Mouse (Mus musculus) forebrain, postnatal 0 days (tissue): ENCODE results near the gene Otx2. TPM values are rescaled to one million over a fixed set of nuclear protein-coding genes. Genes with fewer than 3 reads are reported as not detected.

Experiments used
- ATAC-seq: fragments of 200-750 bp; cut with Nextera tagmentation; 2 replicates; pipeline ENCODE4 v1.8.0; 2017; ENCODE audit warnings: mild to moderate bottlenecking, moderate library complexity
- DNase-seq: peaks from one replicate; pipeline ENCODE4 v3.0.0-alpha.2; 2015
- H3K27ac ChIP-seq: fragments of 300-500 bp; sonication (generic); 2 replicates; pipeline ENCODE4 v1.5.1; 2014; ENCODE audit warnings: low read depth, mild to moderate bottlenecking, antibody characterized with exemption, low read length, moderate library complexity, mixed read lengths
- H3K27me3 ChIP-seq: fragments of 300-500 bp; sonication (generic); 2 replicates; pipeline ENCODE4 v1.6.1; 2014; ENCODE audit warnings: mild to moderate bottlenecking, low read length, mixed read lengths; ENCODE audit not compliant: insufficient read depth
- H3K36me3 ChIP-seq: fragments of 300-500 bp; sonication (generic); 2 replicates; pipeline ENCODE4 v1.6.1; 2014; ENCODE audit warnings: mild to moderate bottlenecking, moderate library complexity; ENCODE audit not compliant: insufficient read depth
- H3K4me1 ChIP-seq: fragments of 300-500 bp; sonication (generic); 2 replicates; pipeline ENCODE4 v1.6.1; 2014; ENCODE audit warnings: antibody characterized with exemption; ENCODE audit not compliant: insufficient read depth
- H3K4me2 ChIP-seq: fragments of 300-500 bp; sonication (generic); 2 replicates; pipeline ENCODE4 v1.6.1; 2014; ENCODE audit warnings: low read depth, mild to moderate bottlenecking, moderate library complexity
- H3K4me3 ChIP-seq: fragments of 300-500 bp; sonication (generic); 2 replicates; pipeline ENCODE4 v1.5.1; 2014; ENCODE audit warnings: low read depth, low read length, mixed read lengths
- H3K9ac ChIP-seq: fragments of 300-500 bp; sonication (generic); 2 replicates; pipeline ENCODE4 v1.6.1; 2014; ENCODE audit warnings: mild to moderate bottlenecking
- H3K9me3 ChIP-seq: fragments of 300-500 bp; sonication (generic); 2 replicates; pipeline ENCODE4 v1.6.1; 2016; ENCODE audit warnings: low read length
- CTCF ChIP-seq: sonication (generic); IDR thresholded peaks from 2 replicates; pipeline ENCODE4 v1.5.1; 2016; ENCODE audit warnings: antibody characterized with exemption, control low read depth, low read depth
- WGBS: fragments of 180-500 bp; shearing (Covaris S2); extraction: QIAGEN DNeasy Blood & Tissue Kit; methylation state at CpG from one replicate; pipeline ENCODE4 v1.1.7; 2014; 5-methylcytosine and 5-hydroxymethylcytosine counted together
- polyA plus RNA-seq: library from polyadenylated mRNA; unstranded; fragments of >200 nt; fragmentation: Nextera tagmentation; extraction: Ambion mirVana; gene quantifications from 2 replicates; pipeline ENCODE4 v1.2.1, GENCODE M21; 2015
- total RNA-seq: library from RNA; depleted of rRNA; stranded (reverse); fragments of >200 nt; gene quantifications from 2 replicates; pipeline ENCODE4 v1.2.3, GENCODE M21; 2014

Otx2 gene
- total and polyA plus RNA-seq, 2 experiments from 2014 or later = 12.9 to 15.0 TPM

DNA sequence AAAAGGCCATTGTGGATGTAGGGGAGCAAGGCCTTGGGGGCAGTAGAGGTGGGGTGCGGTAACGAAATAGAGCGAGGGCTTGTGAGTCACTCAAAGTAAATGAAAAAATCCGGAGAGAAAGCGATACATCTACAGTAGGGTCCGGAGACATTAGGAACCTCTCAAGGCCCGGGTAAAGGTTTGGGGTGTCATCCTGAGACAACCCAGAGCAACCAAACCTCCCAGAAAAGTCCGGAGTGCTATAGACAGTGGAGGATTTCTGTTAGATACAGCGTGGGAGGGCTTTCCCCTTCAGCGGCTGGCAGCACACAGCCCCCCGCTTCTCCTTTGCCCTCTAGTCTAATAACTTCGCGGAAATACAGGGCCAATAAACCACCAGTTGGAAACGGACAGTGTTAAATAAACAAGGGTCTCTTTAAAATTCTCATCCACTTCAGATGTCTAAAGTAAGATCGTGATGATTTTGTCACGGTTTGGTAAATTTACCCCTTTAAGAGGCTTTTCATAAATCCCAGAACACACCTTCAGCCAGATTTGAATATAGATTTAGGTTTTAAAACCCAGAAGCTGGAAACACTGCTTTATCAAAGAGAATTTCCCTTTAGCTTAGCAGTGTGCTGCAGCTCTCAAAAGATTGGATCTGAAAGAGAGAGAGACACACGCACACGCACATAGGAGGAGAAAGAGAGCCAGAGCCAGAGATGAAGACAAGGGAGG lies 3.9 kb downstream of the Otx2 start:
- Histone ChIP-seq H3K4me3 (no peak overlapping the region), H3K27ac (no peak overlapping the region), H3K9ac (no peak overlapping the region), H3K4me1 (no peaks in the 10 kb centered on the region), H3K4me2 (no peak overlapping the region), H3K36me3 (no peaks in the 10 kb centered on the region), H3K9me3 (no peaks in the 10 kb centered on the region), H3K27me3 (peaks cover 60% of the 10 kb centered on the region)
- DNase-seq (no peak), ATAC-seq (no peak)
- WGBS = 11% methylated on average over 18 of the region's 18 CpGs
- no peak for TF ChIP-seq CTCF

DNA sequence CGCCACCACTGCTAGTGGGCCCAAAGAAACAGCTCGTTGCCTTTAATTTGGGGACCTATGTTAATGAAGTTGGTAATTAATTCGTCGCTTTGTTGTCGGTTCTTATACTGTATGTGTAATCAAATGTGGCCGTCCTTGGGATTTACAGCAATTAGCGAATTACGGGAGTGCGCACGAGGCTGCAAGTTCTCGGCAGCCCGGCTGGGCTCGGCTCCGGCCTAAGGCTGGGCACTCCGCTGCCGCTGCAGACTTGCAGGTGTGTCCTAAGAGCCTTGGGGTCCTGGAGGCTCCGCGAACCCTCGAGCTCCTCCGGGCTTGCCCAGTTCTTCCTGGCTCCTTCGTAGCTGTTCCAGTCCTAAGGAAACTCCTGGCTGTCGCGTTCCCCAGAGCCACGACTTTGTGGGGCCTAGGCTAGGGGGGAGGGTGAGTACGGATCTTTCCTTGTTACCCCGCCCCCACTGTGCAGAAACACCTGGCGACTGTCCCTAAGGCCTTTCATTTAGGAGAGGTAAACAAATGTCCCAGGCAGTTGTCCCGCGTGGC lies 4.8 kb downstream of the Otx2 start:
- no peak overlapping the region for H3K9ac ChIP-seq
- ATAC-seq = no peak; the same call in 1 of the 2 replicates
- peaks cover 52% of the 10 kb centered on the region for H3K27me3 ChIP-seq

DNA sequence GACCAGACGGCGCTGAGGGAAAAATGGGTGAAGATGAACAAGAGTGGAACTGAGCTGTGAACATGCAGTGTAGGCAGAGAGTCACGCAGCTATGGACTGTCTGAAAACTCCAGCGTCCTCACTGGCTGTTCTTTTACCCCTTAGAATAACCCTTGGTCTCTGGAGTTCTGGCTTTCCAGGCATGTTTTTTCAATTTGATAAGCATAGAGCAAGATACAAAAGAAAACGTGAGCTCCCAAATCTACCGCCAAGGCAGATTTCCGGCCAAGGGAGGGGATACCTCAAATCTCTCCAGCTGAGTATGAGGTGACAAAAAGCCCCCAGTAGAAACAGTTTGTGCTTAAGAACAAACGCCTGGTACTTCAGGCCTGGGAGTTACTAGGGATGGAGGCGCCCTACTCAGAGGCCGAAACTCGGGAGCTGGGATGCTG lies 5.6 kb downstream of the Otx2 start:
- no peak overlapping the region for H3K4me2 ChIP-seq
- H3K9me3 ChIP-seq = no peaks in the 10 kb centered on the region
- no peak overlapping the region for H3K27ac ChIP-seq
- TF ChIP-seq CTCF = no peak
- no peak for ATAC-seq
- peaks cover 52% of the 10 kb centered on the region for H3K27me3 ChIP-seq
- no peaks in the 10 kb centered on the region for H3K36me3 ChIP-seq
- no peak overlapping the region for H3K4me3 ChIP-seq
- no peak overlapping the region for H3K9ac ChIP-seq
- no peaks in the 10 kb centered on the region for H3K4me1 ChIP-seq
- 16% methylated on average over 11 of the region's 11 CpGs for WGBS
- peak; percentile 61 for DNase-seq

More for the DNA sequence above, 4.8 kb downstream of the Otx2 start:
- Histone ChIP-seq H3K36me3 (no peaks in the 10 kb centered on the region), H3K4me3 (no peak overlapping the region), H3K27ac (no peak overlapping the region), H3K9me3 (no peaks in the 10 kb centered on the region), H3K4me2 (no peak overlapping the region), H3K4me1 (no peaks in the 10 kb centered on the region)
- DNase-seq = peak; percentile 66
- WGBS = 2% methylated on average over 29 of the region's 29 CpGs
- no peak for TF ChIP-seq CTCF

DNA sequence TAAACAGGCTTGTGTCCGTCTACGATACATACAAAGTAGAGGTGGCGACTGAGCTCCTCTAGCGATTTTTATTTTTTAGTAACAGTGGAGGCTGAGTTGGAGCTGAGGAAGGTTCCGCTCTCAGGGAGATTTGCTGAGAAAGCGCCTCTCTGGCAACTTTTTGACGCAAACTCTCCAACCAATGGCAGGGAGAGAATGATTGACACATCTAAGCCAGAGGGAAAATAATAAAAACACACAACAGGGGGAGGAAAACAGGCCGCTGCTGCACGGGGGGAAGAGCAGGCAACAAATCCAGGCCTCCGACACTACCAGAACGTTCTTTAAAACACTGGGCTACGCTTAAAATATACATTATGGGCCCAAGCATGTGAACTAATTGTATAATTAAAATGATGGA lies 6.2 kb downstream of the Otx2 start:
- H3K4me3 ChIP-seq = peak overlapping the region; percentile 17; the same call in 1 of the 2 replicates
- peaks cover 53% of the 10 kb centered on the region for H3K27me3 ChIP-seq
- H3K36me3 ChIP-seq = no peaks in the 10 kb centered on the region
- no peaks in the 10 kb centered on the region for H3K9me3 ChIP-seq
- no peak overlapping the region for H3K9ac ChIP-seq
- TF ChIP-seq CTCF = no peak
- 8% methylated on average over 12 of the region's 12 CpGs for WGBS
- no peak for ATAC-seq
- no peaks in the 10 kb centered on the region for H3K4me1 ChIP-seq
- H3K27ac ChIP-seq = no peak overlapping the region
- H3K4me2 ChIP-seq = no peak overlapping the region
- peak; percentile 69 for DNase-seq

DNA sequence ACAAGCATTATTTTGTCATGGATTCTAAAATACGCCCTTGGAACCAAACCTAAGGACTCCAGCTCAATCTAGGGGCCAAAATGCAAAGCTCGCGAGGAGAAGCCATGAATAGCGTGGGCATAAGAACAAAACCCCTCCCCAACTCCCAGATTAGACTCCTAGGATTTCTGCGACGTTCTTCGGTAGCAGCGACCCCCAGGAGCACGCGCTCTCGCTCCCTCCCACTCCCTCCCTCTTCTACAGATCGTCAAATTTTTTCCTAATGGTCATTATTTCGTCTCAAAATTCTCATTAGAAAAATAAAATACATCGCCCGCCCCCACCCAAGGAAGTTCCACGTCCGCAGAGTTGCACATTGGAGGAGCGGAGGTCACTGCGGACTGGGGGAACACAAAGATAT lies 6.8 kb downstream of the Otx2 start:
- peak overlapping the region; percentile 2; the same call in 1 of the 2 replicates for H3K4me2 ChIP-seq

DNA sequence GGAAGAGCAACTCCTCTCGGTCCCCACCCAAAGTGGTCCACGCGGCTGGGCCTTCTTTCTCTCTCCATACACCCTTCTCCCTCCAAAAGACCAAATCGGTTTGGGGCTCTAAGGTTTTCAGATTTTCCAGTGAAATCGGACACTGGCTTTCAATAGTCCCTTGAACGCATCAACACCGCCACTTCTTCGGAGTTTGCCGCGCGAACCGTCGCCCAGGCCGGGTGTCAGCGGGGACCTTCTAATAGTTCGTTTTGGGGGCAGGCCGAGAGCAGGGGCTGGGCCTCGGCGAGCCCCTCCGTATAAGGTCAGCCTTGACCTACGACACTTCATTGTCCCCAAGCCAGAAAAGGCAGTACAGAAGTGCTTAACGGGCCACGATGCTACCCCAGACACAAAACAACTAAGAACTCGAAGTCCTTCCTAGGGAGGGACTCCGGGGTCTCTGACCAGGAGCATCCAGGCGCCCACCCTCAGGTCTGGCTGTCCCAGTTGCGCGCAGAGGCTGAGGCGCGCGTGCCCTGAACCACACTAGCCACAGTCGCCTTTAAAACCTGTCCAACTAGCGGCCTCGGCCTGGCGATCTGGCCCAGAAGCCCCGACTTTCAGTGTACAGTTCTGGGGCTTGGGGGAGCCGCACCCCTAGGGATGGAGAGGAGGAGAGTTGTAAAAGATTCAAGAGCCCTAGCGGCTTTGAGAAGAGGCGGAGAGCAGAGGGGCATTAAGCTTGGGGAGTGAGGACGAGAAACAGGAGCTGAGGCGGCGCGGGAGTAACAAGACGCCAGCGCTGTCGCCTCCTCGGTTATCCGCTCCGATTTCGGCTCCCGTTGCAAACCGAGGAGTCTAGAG lies 7.6 kb downstream of the Otx2 start:
- H3K4me3 ChIP-seq = peak overlapping the region; percentile 17
- no peaks in the 10 kb centered on the region for H3K36me3 ChIP-seq
- H3K4me1 ChIP-seq = no peaks in the 10 kb centered on the region
- peaks cover 61% of the 10 kb centered on the region for H3K27me3 ChIP-seq
- DNase-seq (peak; percentile 47), ATAC-seq (peak; percentile 24; the same call in 1 of the 2 replicates)
- TF ChIP-seq CTCF = no peak
- H3K27ac ChIP-seq = no peak overlapping the region
- H3K4me2 ChIP-seq = 0 out of 2 replicates have a peak overlapping the region, but pooled peaks have one; percentile 2
- H3K9ac ChIP-seq = no peak overlapping the region
- H3K9me3 ChIP-seq = no peaks in the 10 kb centered on the region
- WGBS = 2% methylated on average over 52 of the region's 52 CpGs

More for the DNA sequence above, 6.8 kb downstream of the Otx2 start:
- no peak for TF ChIP-seq CTCF
- 2% methylated on average over 19 of the region's 19 CpGs for WGBS
- H3K36me3 ChIP-seq = no peaks in the 10 kb centered on the region
- H3K4me1 ChIP-seq = no peaks in the 10 kb centered on the region
- DNase-seq (peak; percentile 50), ATAC-seq (no peak)
- no peaks in the 10 kb centered on the region for H3K9me3 ChIP-seq
- H3K27ac ChIP-seq = no peak overlapping the region
- H3K9ac ChIP-seq = no peak overlapping the region; the same call in 1 of the 2 replicates
- H3K4me3 ChIP-seq = peak overlapping the region; percentile 17
- H3K27me3 ChIP-seq = peaks cover 59% of the 10 kb centered on the region
